Mouse (Mus musculus): Measurements from ENCODE around the gene Chrna4. TPM values are rescaled to one million over a fixed set of nuclear protein-coding genes. Genes with fewer than 3 reads are reported as not detected.

Gene Chrna4
- polyA plus RNA-seq, 1 experiment from 2014 or later: 0.48 TPM

GRCm38 (mm10) chr2:181065827-181066226 is 22.5 kb upstream of the Chrna4 start:
- ATAC-seq (ENCODE audit: extremely low read depth, insufficient number of reproducible peaks, low FRiP score, low TSS enrichment): no peak
- H3K27ac ChIP-seq (replicated peaks): no peak overlapping the region
- 45% methylated on average over 4 of the region's 4 CpGs for WGBS

DNA sequence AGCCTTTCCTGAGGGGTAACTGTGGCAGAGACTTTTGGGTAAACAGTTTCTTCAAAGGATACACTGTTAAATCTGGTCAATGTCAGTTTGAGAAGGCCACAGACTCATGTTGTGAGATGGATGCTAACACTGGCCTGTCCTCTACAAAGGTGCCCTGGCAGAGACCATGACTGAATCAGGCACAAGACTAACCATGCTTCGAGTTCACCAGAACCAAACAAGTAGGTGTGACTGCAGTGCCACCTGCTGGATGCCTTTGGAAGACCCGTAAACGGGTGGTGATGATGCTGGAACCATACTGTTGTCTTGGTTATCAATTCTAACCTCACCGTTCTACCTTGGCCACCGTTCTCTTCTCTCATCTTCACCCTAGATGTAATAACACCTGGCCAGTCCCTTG is 16.8 kb upstream of the Chrna4 start:
- Histone ChIP-seq H3K36me3 (no peaks in the 10 kb centered on the region), H3K4me3 (no peak overlapping the region), H3K27ac (replicated peaks) (no peak overlapping the region), H3K27me3 (replicated peaks) (peaks cover 79% of the 10 kb centered on the region), H3K4me1 (0 out of 2 replicates have a peak, but pooled peaks cover 11% of the 10 kb centered on the region), H3K9me3 (no peaks in the 10 kb centered on the region), H3K4me2 (no peak overlapping the region), H3K9ac (no peak overlapping the region)
- WGBS: 15% methylated on average over 5 of the region's 5 CpGs
- ATAC-seq (ENCODE audit: extremely low read depth, insufficient number of reproducible peaks, low FRiP score, low TSS enrichment): no peak

More at GRCm38 (mm10) chr2:181065827-181066226, 22.5 kb upstream of the Chrna4 start:
- H3K4me1 ChIP-seq: no peaks in the 10 kb centered on the region
- no peak overlapping the region for H3K4me2 ChIP-seq
- H3K9ac ChIP-seq: no peak overlapping the region
- H3K36me3 ChIP-seq: no peaks in the 10 kb centered on the region
- peaks cover 65% of the 10 kb centered on the region for H3K27me3 ChIP-seq (replicated peaks)
- no peak overlapping the region for H3K4me3 ChIP-seq
- no peaks in the 10 kb centered on the region for H3K9me3 ChIP-seq

GRCm38 (mm10) chr2:181058193-181058592 is 14.8 kb upstream of the Chrna4 start:
- 42% methylated on average over 3 of the region's 3 CpGs for WGBS
- ATAC-seq (ENCODE audit: extremely low read depth, insufficient number of reproducible peaks, low FRiP score, low TSS enrichment): no peak
- Histone ChIP-seq H3K27ac (replicated peaks) (no peak overlapping the region), H3K9me3 (no peaks in the 10 kb centered on the region), H3K4me1 (0 out of 2 replicates have a peak, but pooled peaks cover 11% of the 10 kb centered on the region), H3K9ac (0 out of 2 replicates have a peak overlapping the region, but pooled peaks have one; percentile 7), H3K27me3 (replicated peaks) (peaks cover 83% of the 10 kb centered on the region), H3K4me2 (no peak overlapping the region), H3K36me3 (no peaks in the 10 kb centered on the region), H3K4me3 (no peak overlapping the region)

DNA sequence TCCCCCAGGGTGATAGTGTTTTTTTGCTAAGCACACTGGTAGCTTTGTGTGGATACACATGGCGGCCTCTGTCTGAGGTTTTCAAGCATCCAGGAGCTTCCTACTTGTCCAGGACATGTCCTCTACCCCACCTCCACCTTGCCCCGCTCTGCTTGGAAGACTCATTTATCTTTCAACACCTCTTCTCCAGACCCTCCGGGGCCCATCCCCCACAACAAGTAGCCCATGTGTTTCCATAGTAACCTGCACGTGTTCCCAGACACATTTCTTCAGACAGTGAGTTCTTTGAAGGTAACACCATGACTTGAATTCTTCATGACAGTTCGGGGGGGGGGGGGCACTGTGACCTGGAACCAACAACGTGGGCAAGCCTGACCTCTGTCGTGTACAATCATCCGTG is 14.0 kb upstream of the Chrna4 start:
- Histone ChIP-seq H3K27ac (replicated peaks) (no peak overlapping the region), H3K9ac (no peak overlapping the region), H3K4me2 (no peak overlapping the region), H3K9me3 (no peaks in the 10 kb centered on the region), H3K4me1 (0 out of 2 replicates have a peak, but pooled peaks cover 11% of the 10 kb centered on the region), H3K36me3 (no peaks in the 10 kb centered on the region), H3K4me3 (no peak overlapping the region), H3K27me3 (replicated peaks) (peaks cover 84% of the 10 kb centered on the region)
- ATAC-seq (ENCODE audit: extremely low read depth, insufficient number of reproducible peaks, low FRiP score, low TSS enrichment): no peak
- WGBS: 34% methylated on average over 8 of the region's 8 CpGs

- WGBS: 70% methylated on average over 1 of the region's 1 CpGs
- no peak overlapping the region for H3K4me3 ChIP-seq
- no peak overlapping the region for H3K4me2 ChIP-seq
- no peak for ATAC-seq (ENCODE audit: extremely low read depth, insufficient number of reproducible peaks, low FRiP score, low TSS enrichment)
- no peak overlapping the region for H3K27ac ChIP-seq (replicated peaks)
- no peaks in the 10 kb centered on the region for H3K4me1 ChIP-seq
- no peak overlapping the region for H3K9ac ChIP-seq
- H3K9me3 ChIP-seq: no peaks in the 10 kb centered on the region
- H3K27me3 ChIP-seq (replicated peaks): peaks cover 99% of the 10 kb centered on the region
- no peaks in the 10 kb centered on the region for H3K36me3 ChIP-seq
Measured at GRCm38 (mm10) chr2:181052171-181052570, 8.8 kb upstream of the Chrna4 start.

GRCm38 (mm10) chr2:181048986-181049385 is 5.6 kb upstream of the Chrna4 start:
- Histone ChIP-seq H3K27me3 (replicated peaks) (peaks cover 95% of the 10 kb centered on the region), H3K4me2 (no peak overlapping the region)
- WGBS: 69% methylated on average over 9 of the region's 9 CpGs

GRCm38 (mm10) chr2:181048252-181048945 is 5.1 kb upstream of the Chrna4 start:
- H3K9me3 ChIP-seq: no peaks in the 10 kb centered on the region
- no peak for ATAC-seq (ENCODE audit: extremely low read depth, insufficient number of reproducible peaks, low FRiP score, low TSS enrichment)
- WGBS: 60% methylated on average over 7 of the region's 7 CpGs
- H3K27ac ChIP-seq (replicated peaks): no peak overlapping the region
- peaks cover 95% of the 10 kb centered on the region for H3K27me3 ChIP-seq (replicated peaks)
- no peak overlapping the region for H3K4me2 ChIP-seq
- H3K4me1 ChIP-seq: peaks cover 7% of the 10 kb centered on the region
- no peaks in the 10 kb centered on the region for H3K36me3 ChIP-seq
- H3K4me3 ChIP-seq: no peak overlapping the region
- H3K9ac ChIP-seq: no peak overlapping the region

More at GRCm38 (mm10) chr2:181048986-181049385, 5.6 kb upstream of the Chrna4 start:
- Histone ChIP-seq H3K9ac (no peak overlapping the region), H3K36me3 (no peaks in the 10 kb centered on the region), H3K27ac (replicated peaks) (no peak overlapping the region), H3K9me3 (no peaks in the 10 kb centered on the region), H3K4me3 (no peak overlapping the region), H3K4me1 (peaks cover 2% of the 10 kb centered on the region; the same call in 1 of the 2 replicates)
- no peak for ATAC-seq (ENCODE audit: extremely low read depth, insufficient number of reproducible peaks, low FRiP score, low TSS enrichment)

DNA sequence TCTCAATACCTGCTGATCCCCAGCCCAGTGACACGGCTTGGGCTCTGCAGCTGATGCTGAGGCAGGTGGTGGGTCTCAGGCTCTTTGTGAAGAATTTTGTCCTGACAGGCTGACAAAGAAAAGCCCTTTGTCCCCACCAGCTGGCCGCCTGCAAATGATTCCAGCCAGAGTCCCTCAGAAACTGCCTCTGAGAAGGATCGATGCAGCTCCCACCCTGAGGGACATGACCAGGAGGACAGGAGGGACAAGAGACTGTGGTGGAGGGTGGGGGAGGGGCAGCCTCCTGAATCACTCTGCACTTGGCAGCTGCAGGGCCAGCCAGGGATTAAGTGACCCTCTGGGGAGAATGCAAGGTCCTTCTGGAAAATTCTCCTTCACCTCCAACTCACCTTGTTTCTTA is 655 bp upstream of the Chrna4 start:
- peaks cover 95% of the 10 kb centered on the region for H3K27me3 ChIP-seq (replicated peaks)
- 22% methylated on average over 3 of the region's 3 CpGs for WGBS
- H3K9ac ChIP-seq: no peak overlapping the region
- H3K36me3 ChIP-seq: no peaks in the 10 kb centered on the region
- no peaks in the 10 kb centered on the region for H3K9me3 ChIP-seq
- no peak overlapping the region for H3K27ac ChIP-seq (replicated peaks)
- peaks cover 22% of the 10 kb centered on the region for H3K4me1 ChIP-seq
- no peak overlapping the region for H3K4me2 ChIP-seq
- no peak overlapping the region for H3K4me3 ChIP-seq
- ATAC-seq (ENCODE audit: extremely low read depth, insufficient number of reproducible peaks, low FRiP score, low TSS enrichment): no peak

- no peak overlapping the region for H3K9ac ChIP-seq
- H3K4me2 ChIP-seq: no peak overlapping the region
- no peak overlapping the region for H3K4me3 ChIP-seq
- H3K9me3 ChIP-seq: no peaks in the 10 kb centered on the region
- no peaks in the 10 kb centered on the region for H3K36me3 ChIP-seq
- H3K27me3 ChIP-seq (replicated peaks): peaks cover 96% of the 10 kb centered on the region
- ATAC-seq (ENCODE audit: extremely low read depth, insufficient number of reproducible peaks, low FRiP score, low TSS enrichment): no peak
- no peak overlapping the region for H3K27ac ChIP-seq (replicated peaks)
- peaks cover 29% of the 10 kb centered on the region for H3K4me1 ChIP-seq
Measured at GRCm38 (mm10) chr2:181042376-181042775, 970 bp downstream of the Chrna4 start.

DNA sequence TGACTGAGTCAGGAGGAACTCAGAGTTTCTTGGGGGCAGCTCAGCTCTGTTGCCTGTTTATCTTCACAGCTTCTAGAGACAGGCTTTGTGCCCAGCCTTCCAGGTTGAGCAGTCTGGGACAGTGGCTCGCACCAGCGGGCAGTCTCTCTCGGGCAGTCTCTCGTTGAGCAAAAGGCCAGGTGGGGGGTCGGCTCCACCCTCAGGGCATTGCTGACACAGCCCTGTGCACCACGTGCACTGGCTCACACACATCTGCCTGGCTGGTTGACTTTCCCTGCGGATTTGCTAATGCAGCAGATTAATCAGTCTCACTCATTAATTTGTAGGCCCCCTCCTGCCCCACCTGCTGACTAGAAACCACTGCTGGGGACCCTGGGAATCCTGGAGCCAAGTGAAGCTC is 1.4 kb downstream of the Chrna4 start:
- no peak for ATAC-seq (ENCODE audit: extremely low read depth, insufficient number of reproducible peaks, low FRiP score, low TSS enrichment)
- Histone ChIP-seq H3K4me1 (peaks cover 29% of the 10 kb centered on the region), H3K9ac (no peak overlapping the region), H3K9me3 (no peaks in the 10 kb centered on the region), H3K27me3 (replicated peaks) (peaks cover 96% of the 10 kb centered on the region), H3K4me2 (no peak overlapping the region), H3K27ac (replicated peaks) (no peak overlapping the region), H3K4me3 (no peak overlapping the region), H3K36me3 (no peaks in the 10 kb centered on the region)
- WGBS: 10% methylated on average over 7 of the region's 7 CpGs

- no peak for ATAC-seq (ENCODE audit: extremely low read depth, insufficient number of reproducible peaks, low FRiP score, low TSS enrichment)
- WGBS: 0% methylated on average over 16 of the region's 16 CpGs
- Histone ChIP-seq H3K9me3 (no peaks in the 10 kb centered on the region), H3K9ac (peak overlapping the region; percentile 67), H3K27me3 (replicated peaks) (peaks cover 100% of the 10 kb centered on the region), H3K27ac (replicated peaks) (no peak overlapping the region), H3K4me3 (peak overlapping the region; percentile 55), H3K4me1 (peaks cover 30% of the 10 kb centered on the region), H3K36me3 (no peaks in the 10 kb centered on the region), H3K4me2 (peak overlapping the region; percentile 92)
Measured at GRCm38 (mm10) chr2:181039356-181039680, 4.0 kb downstream of the Chrna4 start.

Measured in heart, embryonic 13.5 days (tissue).